Mouse (Mus musculus): ENCODE results near the gene Vps35l.

DNA sequence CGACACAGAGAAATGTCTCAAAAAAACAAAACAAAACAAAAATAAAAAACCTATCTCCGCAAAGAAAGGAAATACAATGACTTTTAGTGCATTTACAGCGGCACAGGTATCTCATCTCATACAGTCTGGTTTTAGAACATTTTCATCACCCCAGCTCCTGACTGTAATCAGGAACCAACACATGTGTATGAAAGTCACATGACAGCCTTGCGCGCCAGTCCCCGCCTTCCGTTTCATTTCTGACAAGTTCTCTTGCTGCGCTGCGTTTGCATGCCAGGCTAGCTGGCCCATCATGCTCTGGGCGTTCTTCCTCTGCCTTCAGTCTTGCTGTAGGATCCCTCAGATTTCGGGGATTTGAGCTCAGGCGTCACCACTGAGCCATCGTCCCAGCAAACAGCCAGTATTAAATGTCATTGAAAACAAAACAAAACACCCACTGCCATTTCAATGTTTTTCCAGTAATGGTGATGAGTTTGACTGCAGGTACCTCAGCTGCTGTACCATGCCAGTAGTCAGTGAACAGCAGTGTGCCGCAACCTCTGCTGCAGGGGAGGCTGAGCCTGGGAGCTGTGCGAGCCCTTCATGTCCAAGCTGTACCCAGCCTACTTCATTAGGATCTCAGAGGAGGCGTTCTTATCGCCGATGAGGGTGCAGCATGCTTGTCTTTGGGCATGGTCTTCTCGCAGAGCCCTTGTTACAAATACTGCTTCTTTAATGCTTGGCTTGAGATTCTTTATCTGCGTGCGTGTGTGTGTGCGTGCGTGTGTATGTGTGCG is 16.7 kb downstream of the Vps35l start:
- TF ChIP-seq CTCF (IDR thresholded peaks at IDR 0.05; ENCODE audit: borderline replicate concordance, insufficient read depth, low read length) = no peak
- no peak for TF ChIP-seq POLR2A (IDR thresholded peaks at IDR 0.05; ENCODE audit: low read depth, low read length)

All from embryonic fibroblast, embryonic 13.5 days (primary cell).